Mouse (Mus musculus): ENCODE data around the gene Vav1. TPM values are rescaled to one million over a fixed set of nuclear protein-coding genes. Genes with fewer than 3 reads are reported as not detected.
"Not testable (repeated sequence)": the region's sequence is repeated elsewhere in the genome, so short reads cannot be mapped to it uniquely, and the experiment has no call there.

Vav1 gene
- total and polyA plus RNA-seq, 3 experiments: 1.9 to 2.2 (median 2.0) TPM

DNA sequence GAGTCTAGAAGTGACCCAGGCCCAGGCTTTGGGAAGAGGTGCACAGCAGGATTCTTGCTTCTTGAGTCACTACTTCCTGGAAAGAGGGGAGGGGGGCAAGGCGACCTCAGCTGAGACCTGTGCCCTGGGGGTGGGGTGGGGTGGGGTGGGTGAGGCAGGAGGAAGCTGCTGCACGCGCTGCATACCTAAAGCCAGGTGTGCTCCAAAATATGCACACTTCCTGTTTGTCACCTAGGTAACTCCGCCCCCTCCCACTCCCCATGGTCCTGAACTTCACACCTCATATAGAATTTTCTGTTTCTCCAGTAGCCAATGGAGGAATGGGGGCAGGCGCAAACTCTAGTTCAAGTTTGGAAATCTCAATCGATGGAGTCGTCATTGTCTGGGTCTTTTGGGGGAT is 5.1 kb upstream of the Vav1 start:
- TF ChIP-seq CTCF (IDR thresholded peaks at IDR 0.05) (no peak), EP300 (IDR thresholded peaks at IDR 0.05; ENCODE audit: insufficient read depth, low read depth, low read length) (no peak)
- 39% methylated on average over 7 of the region's 7 CpGs for WGBS
- DNase-seq: no peak
- Histone ChIP-seq H3K36me3 (ENCODE audit: control insufficient read depth, insufficient read depth, low read length) (no peaks in the 10 kb centered on the region), H3K79me2 (replicated peaks; ENCODE audit: control insufficient read depth, insufficient read depth, low read length) (no peaks in the 10 kb centered on the region), H3K27me3 (ENCODE audit: control insufficient read depth, insufficient read depth, low read length) (no peaks in the 10 kb centered on the region), H3K4me1 (ENCODE audit: control insufficient read depth, insufficient read depth, low read length) (peaks cover 2% of the 10 kb centered on the region; the same call in 1 of the 2 replicates), H3K27ac (no peak overlapping the region; the same call in 1 of the 2 replicates), H3K9ac (ENCODE audit: low read depth, low read length) (no peak overlapping the region), H3K4me3 (no peak overlapping the region)
- intact Hi-C loops (cut with DNase I): loop anchor here (1.0 kb wide), 1 partner anchor 22 kb away; no protein-coding TSS in a partner anchor

DNA sequence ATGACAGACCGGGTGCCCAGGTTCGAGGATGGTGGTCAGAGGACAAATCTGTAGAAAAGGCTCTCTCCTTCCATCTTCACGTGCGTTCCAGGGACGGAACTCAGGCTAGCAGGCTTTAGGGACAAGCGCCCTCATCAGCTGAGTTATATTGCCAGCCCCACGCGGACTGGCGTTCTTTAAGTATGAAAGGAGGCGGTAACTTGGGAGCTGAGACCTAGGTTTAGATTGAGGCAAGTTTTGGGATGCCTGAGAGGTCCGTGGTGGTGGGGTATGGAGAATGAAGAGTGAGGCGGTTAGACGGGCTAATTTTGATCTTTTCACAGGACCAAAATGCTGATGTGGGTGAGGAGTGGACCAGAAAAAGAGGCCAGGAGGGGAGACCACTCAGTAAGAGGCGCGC is 4.2 kb upstream of the Vav1 start:
- Histone ChIP-seq H3K27me3 (ENCODE audit: control insufficient read depth, insufficient read depth, low read length) (no peaks in the 10 kb centered on the region), H3K9ac (ENCODE audit: low read depth, low read length) (peak overlapping the region; percentile 84), H3K4me1 (ENCODE audit: control insufficient read depth, insufficient read depth, low read length) (peaks cover 2% of the 10 kb centered on the region; the same call in 1 of the 2 replicates), H3K36me3 (ENCODE audit: control insufficient read depth, insufficient read depth, low read length) (no peaks in the 10 kb centered on the region), H3K79me2 (replicated peaks; ENCODE audit: control insufficient read depth, insufficient read depth, low read length) (no peaks in the 10 kb centered on the region), H3K4me3 (peak overlapping the region; percentile 92), H3K27ac (peak overlapping the region; percentile 93)
- no peak for DNase-seq
- TF ChIP-seq CTCF (IDR thresholded peaks at IDR 0.05) (no peak), EP300 (IDR thresholded peaks at IDR 0.05; ENCODE audit: insufficient read depth, low read depth, low read length) (no peak), POLR2A (IDR thresholded peaks at IDR 0.05; ENCODE audit: insufficient read depth, low read depth, low read length) (no peak)
- intact Hi-C loops (cut with DNase I): loop anchor here (1.0 kb wide), 1 partner anchor 25 kb away; the partner anchor contains the start of gene Trip10
- 6% methylated on average over 15 of the region's 15 CpGs for WGBS

DNA sequence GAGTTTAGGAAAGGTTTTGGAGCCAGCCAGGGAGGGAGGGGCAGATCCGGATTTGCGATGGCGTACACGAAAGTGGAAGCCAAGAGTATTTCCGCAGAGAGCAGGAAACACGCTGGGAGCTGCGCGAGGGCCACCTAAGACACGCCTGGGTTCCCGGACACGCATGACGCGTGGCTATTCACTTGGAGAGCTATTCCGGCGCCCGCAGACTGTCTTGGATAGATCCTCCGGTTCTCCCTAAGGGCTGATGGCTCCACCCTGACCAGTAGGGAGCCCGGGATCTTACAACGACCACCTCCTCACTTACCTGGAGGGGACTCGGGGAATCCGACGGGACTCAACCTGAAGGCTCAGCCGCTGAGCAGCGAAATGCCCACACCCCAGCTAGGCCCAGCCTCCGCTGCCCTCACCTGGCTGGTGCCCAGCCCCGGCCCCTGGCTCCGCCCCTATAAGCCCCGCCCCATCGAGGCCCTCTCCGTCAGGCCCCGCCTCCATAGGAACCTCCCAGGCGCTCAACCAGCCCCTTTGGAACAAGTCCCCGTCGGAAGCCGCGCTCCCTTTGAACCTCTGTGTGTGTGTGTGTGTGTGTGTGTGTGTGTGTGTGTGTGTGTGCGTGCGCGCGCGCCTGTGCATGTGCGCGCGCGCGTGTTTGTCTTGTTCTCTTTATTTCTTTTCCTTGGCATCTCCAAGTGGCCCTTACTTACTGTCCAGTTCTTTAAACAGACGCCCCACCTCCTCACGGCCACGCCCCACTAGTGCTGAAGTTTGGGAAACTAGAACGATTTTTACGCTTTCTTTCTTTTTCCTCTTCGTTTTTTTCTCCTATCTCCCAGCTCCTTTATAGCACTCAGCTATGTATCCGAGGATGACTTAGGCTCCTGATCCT is 3.5 kb upstream of the Vav1 start:
- peak overlapping the region; percentile 93 for H3K27ac ChIP-seq
- H3K4me1 ChIP-seq (ENCODE audit: control insufficient read depth, insufficient read depth, low read length): peaks cover 2% of the 10 kb centered on the region; the same call in 1 of the 2 replicates
- peak overlapping the region; percentile 92 for H3K4me3 ChIP-seq
- no peak for TF ChIP-seq CTCF (IDR thresholded peaks at IDR 0.05)
- peak; percentile 45; the same call in 1 of the 2 replicates for TF ChIP-seq EP300 (IDR thresholded peaks at IDR 0.05; ENCODE audit: insufficient read depth, low read depth, low read length)
- peak; percentile 82 for TF ChIP-seq POLR2A (IDR thresholded peaks at IDR 0.05; ENCODE audit: insufficient read depth, low read depth, low read length)
- intact Hi-C loops (cut with DNase I): loop anchor here (1.0 kb wide), 1 partner anchor 26 kb away; the partner anchor contains the start of gene Trip10
- peak overlapping the region; percentile 84 for H3K9ac ChIP-seq (ENCODE audit: low read depth, low read length)
- under 1% methylated on average over 43 of the region's 53 CpGs for WGBS
- peak; percentile 93 for DNase-seq
- no peaks in the 10 kb centered on the region for H3K79me2 ChIP-seq (replicated peaks; ENCODE audit: control insufficient read depth, insufficient read depth, low read length)
- no peaks in the 10 kb centered on the region for H3K36me3 ChIP-seq (ENCODE audit: control insufficient read depth, insufficient read depth, low read length)
- H3K27me3 ChIP-seq (ENCODE audit: control insufficient read depth, insufficient read depth, low read length): no peaks in the 10 kb centered on the region

- DNase-seq: peak; percentile 58 to 64
- Histone ChIP-seq H3K9ac (ENCODE audit: low read depth, low read length) (peak overlapping the region; percentile 58), H3K79me2 (replicated peaks; ENCODE audit: control insufficient read depth, insufficient read depth, low read length) (no peaks in the 10 kb centered on the region), H3K4me3 (peak overlapping the region; percentile 92), H3K36me3 (ENCODE audit: control insufficient read depth, insufficient read depth, low read length) (no peaks in the 10 kb centered on the region), H3K4me1 (ENCODE audit: control insufficient read depth, insufficient read depth, low read length) (peaks cover 2% of the 10 kb centered on the region; the same call in 1 of the 2 replicates), H3K27ac (peak overlapping the region; percentile 93), H3K27me3 (ENCODE audit: control insufficient read depth, insufficient read depth, low read length) (no peaks in the 10 kb centered on the region)
- intact Hi-C loops (cut with DNase I): loop anchor here (1.0 to 2.0 kb wide), 4 partner anchors 27 to 279 kb away; partner anchors contain the start of genes Alkbh7 and Trip10
- TF ChIP-seq POLR2A (IDR thresholded peaks at IDR 0.05; ENCODE audit: insufficient read depth, low read depth, low read length): no peak
- no peak for TF ChIP-seq EP300 (IDR thresholded peaks at IDR 0.05; ENCODE audit: insufficient read depth, low read depth, low read length)
- TF ChIP-seq CTCF (IDR thresholded peaks at IDR 0.05): no peak
- 1% methylated on average over 13 of the region's 13 CpGs for WGBS
These were observed 2.9 kb upstream of the Vav1 start for GRCm38 (mm10) chr17:57275997-57276351.

- TF ChIP-seq CTCF (IDR thresholded peaks at IDR 0.05): peak; percentile 89
- TF ChIP-seq POLR2A (IDR thresholded peaks at IDR 0.05; ENCODE audit: insufficient read depth, low read depth, low read length): peak; percentile 60
- peak; percentile 89 for TF ChIP-seq EP300 (IDR thresholded peaks at IDR 0.05; ENCODE audit: insufficient read depth, low read depth, low read length)
- Histone ChIP-seq H3K79me2 (replicated peaks; ENCODE audit: control insufficient read depth, insufficient read depth, low read length) (no peaks in the 10 kb centered on the region), H3K27me3 (ENCODE audit: control insufficient read depth, insufficient read depth, low read length) (no peaks in the 10 kb centered on the region), H3K27ac (peak overlapping the region; percentile 93), H3K4me3 (peak overlapping the region; percentile 92), H3K9ac (ENCODE audit: low read depth, low read length) (peak overlapping the region; percentile 58), H3K36me3 (ENCODE audit: control insufficient read depth, insufficient read depth, low read length) (no peaks in the 10 kb centered on the region), H3K4me1 (ENCODE audit: control insufficient read depth, insufficient read depth, low read length) (peaks cover 2% of the 10 kb centered on the region; the same call in 1 of the 2 replicates)
- intact Hi-C loops (cut with DNase I): loop anchor here (1.0 to 2.0 kb wide), 4 partner anchors 56 to 280 kb away; partner anchors contain the start of gene Alkbh7
- DNase-seq: peak; percentile 82 to 87
- WGBS: under 1% methylated on average over 20 of the region's 20 CpGs
These were observed 2.2 kb upstream of the Vav1 start for GRCm38 (mm10) chr17:57276634-57277121.

- not testable (repeated sequence) for H3K4me3 ChIP-seq; H3K36me3 ChIP-seq (ENCODE audit: control insufficient read depth, insufficient read depth, low read length); DNase-seq; H3K9ac ChIP-seq (ENCODE audit: low read depth, low read length); H3K27me3 ChIP-seq (ENCODE audit: control insufficient read depth, insufficient read depth, low read length); H3K79me2 ChIP-seq (replicated peaks; ENCODE audit: control insufficient read depth, insufficient read depth, low read length); H3K27ac ChIP-seq; H3K4me1 ChIP-seq (ENCODE audit: control insufficient read depth, insufficient read depth, low read length)
- intact Hi-C loops (cut with DNase I): loop anchor here (1.0 to 2.0 kb wide), 3 partner anchors 57 to 281 kb away; partner anchors contain the start of gene Alkbh7
- 76% methylated on average over 4 of the region's 5 CpGs for WGBS
These were observed 1.2 kb upstream of the Vav1 start for GRCm38 (mm10) chr17:57277598-57278261.

All from heart, adult 2 months (tissue).